Mouse (Mus musculus) limb, embryonic 13.5 days (tissue): ENCODE measurements around the gene Slc35e3. TPM values are rescaled to one million over a fixed set of nuclear protein-coding genes. Genes with fewer than 3 reads are reported as not detected.

Experiments
- ATAC-seq: fragments of 200-750 bp; cut with Nextera tagmentation; 2 replicates; pipeline ENCODE4 v1.8.0; 2017; ENCODE audit warnings: low read depth, moderate number of reproducible peaks, moderate TSS enrichment; ENCODE audit not compliant: low FRiP score
- H3K27ac ChIP-seq: fragments of 300-500 bp; sonication (generic); 2 replicates; pipeline ENCODE4 v1.5.1; 2015; ENCODE audit warnings: inconsistent platforms, mild to moderate bottlenecking, moderate library complexity
- H3K27me3 ChIP-seq: fragments of 300-500 bp; sonication (generic); 2 replicates; pipeline ENCODE4 v1.6.1; 2015; ENCODE audit warnings: mild to moderate bottlenecking, inconsistent platforms
- H3K36me3 ChIP-seq: fragments of 300-500 bp; sonication (generic); 2 replicates; pipeline ENCODE4 v1.6.1; 2015; ENCODE audit warnings: inconsistent platforms, mild to moderate bottlenecking, moderate library complexity
- H3K4me1 ChIP-seq: fragments of 300-500 bp; sonication (generic); 2 replicates; pipeline ENCODE4 v1.6.1; 2015; ENCODE audit warnings: inconsistent platforms
- H3K4me2 ChIP-seq: fragments of 300-500 bp; sonication (generic); replicated peaks from 2 replicates; pipeline ENCODE4 v1.6.1; 2015; ENCODE audit warnings: inconsistent platforms, mild to moderate bottlenecking, moderate library complexity
- H3K4me3 ChIP-seq: fragments of 300-500 bp; sonication (generic); 2 replicates; pipeline ENCODE4 v1.5.1; 2015; ENCODE audit warnings: moderate library complexity, mild to moderate bottlenecking, inconsistent platforms
- H3K9ac ChIP-seq: fragments of 300-500 bp; sonication (generic); 2 replicates; pipeline ENCODE4 v1.6.1; 2015; ENCODE audit warnings: mild to moderate bottlenecking, inconsistent platforms
- H3K9me3 ChIP-seq: fragments of 300-500 bp; sonication (generic); 2 replicates; pipeline ENCODE4 v1.6.1; 2016; ENCODE audit warnings: inconsistent platforms
- WGBS: fragments of 180-500 bp; shearing (Covaris S2); methylation state at CpG from one replicate; pipeline ENCODE4 v1.1.7; 2015; 5-methylcytosine and 5-hydroxymethylcytosine counted together
- polyA plus RNA-seq: library from polyadenylated mRNA; unstranded; fragments of >200 nt; fragmentation: Nextera tagmentation; extraction: Ambion mirVana; gene quantifications from 2 replicates; pipeline ENCODE4 v1.2.1, GENCODE M21; 2015

Gene Slc35e3
- polyA plus RNA-seq, 1 experiment from 2014 or later = 44.3 TPM

GRCm38 (mm10) chr10:117692173-117692572 is 54.0 kb downstream of the Slc35e3 start:
- H3K4me1 ChIP-seq = no peaks in the 10 kb centered on the region
- H3K4me3 ChIP-seq = no peak overlapping the region
- ATAC-seq = no peak
- H3K36me3 ChIP-seq = peaks cover 86% of the 10 kb centered on the region
- no peaks in the 10 kb centered on the region for H3K27me3 ChIP-seq
- no peak overlapping the region for H3K9ac ChIP-seq
- H3K9me3 ChIP-seq = no peaks in the 10 kb centered on the region
- no peak overlapping the region for H3K4me2 ChIP-seq
- H3K27ac ChIP-seq = no peak overlapping the region

- Histone ChIP-seq H3K4me2 (no peak overlapping the region), H3K9me3 (no peaks in the 10 kb centered on the region), H3K36me3 (peaks cover 79% of the 10 kb centered on the region), H3K4me1 (no peaks in the 10 kb centered on the region), H3K9ac (no peak overlapping the region), H3K4me3 (no peak overlapping the region), H3K27me3 (no peaks in the 10 kb centered on the region), H3K27ac (no peak overlapping the region)
- 97% methylated on average over 10 of the region's 10 CpGs for WGBS
- ATAC-seq = no peak
Observed at GRCm38 (mm10) chr10:117691389-117691968, 54.7 kb downstream of the Slc35e3 start.

GRCm38 (mm10) chr10:117690770-117691296 is 55.3 kb downstream of the Slc35e3 start:
- Histone ChIP-seq H3K4me2 (no peak overlapping the region), H3K4me1 (no peaks in the 10 kb centered on the region), H3K27ac (no peak overlapping the region; the same call in 1 of the 2 replicates), H3K27me3 (no peaks in the 10 kb centered on the region), H3K9me3 (no peaks in the 10 kb centered on the region), H3K36me3 (peaks cover 73% of the 10 kb centered on the region), H3K4me3 (no peak overlapping the region), H3K9ac (no peak overlapping the region)
- WGBS = 97% methylated on average over 3 of the region's 3 CpGs
- no peak for ATAC-seq

- H3K27ac ChIP-seq = no peak overlapping the region
- H3K36me3 ChIP-seq = peaks cover 65% of the 10 kb centered on the region
- no peak overlapping the region for H3K4me3 ChIP-seq
- H3K4me1 ChIP-seq = no peaks in the 10 kb centered on the region
- H3K9ac ChIP-seq = no peak overlapping the region
- ATAC-seq = no peak
- no peaks in the 10 kb centered on the region for H3K27me3 ChIP-seq
- WGBS = 85% methylated on average over 2 of the region's 2 CpGs
- H3K4me2 ChIP-seq = no peak overlapping the region
- H3K9me3 ChIP-seq = no peaks in the 10 kb centered on the region
Observed at GRCm38 (mm10) chr10:117690101-117690352, 56.1 kb downstream of the Slc35e3 start.

- Histone ChIP-seq H3K4me1 (no peaks in the 10 kb centered on the region), H3K27me3 (no peaks in the 10 kb centered on the region), H3K9me3 (no peaks in the 10 kb centered on the region), H3K4me2 (no peak overlapping the region), H3K4me3 (no peak overlapping the region), H3K36me3 (peaks cover 59% of the 10 kb centered on the region), H3K27ac (no peak overlapping the region), H3K9ac (no peak overlapping the region)
- no peak for ATAC-seq
- WGBS = 95% methylated on average over 11 of the region's 11 CpGs
Observed at GRCm38 (mm10) chr10:117689297-117690100, 56.7 kb downstream of the Slc35e3 start.

- 85% methylated on average over 13 of the region's 13 CpGs for WGBS
- Histone ChIP-seq H3K9me3 (no peaks in the 10 kb centered on the region), H3K27ac (no peak overlapping the region), H3K27me3 (no peaks in the 10 kb centered on the region), H3K4me1 (no peaks in the 10 kb centered on the region; the same call in 1 of the 2 replicates), H3K4me2 (no peak overlapping the region), H3K9ac (no peak overlapping the region), H3K36me3 (peaks cover 51% of the 10 kb centered on the region), H3K4me3 (no peak overlapping the region)
- ATAC-seq = no peak
Observed at GRCm38 (mm10) chr10:117688204-117689151, 57.7 kb downstream of the Slc35e3 start.

GRCm38 (mm10) chr10:117687577-117687976 is 58.6 kb downstream of the Slc35e3 start:
- ATAC-seq = no peak
- no peak overlapping the region for H3K4me3 ChIP-seq
- H3K4me1 ChIP-seq = peaks cover 3% of the 10 kb centered on the region; the same call in 1 of the 2 replicates
- H3K27me3 ChIP-seq = no peaks in the 10 kb centered on the region
- no peak overlapping the region for H3K4me2 ChIP-seq
- WGBS = 92% methylated on average over 7 of the region's 7 CpGs
- H3K9me3 ChIP-seq = no peaks in the 10 kb centered on the region
- H3K27ac ChIP-seq = no peak overlapping the region
- peaks cover 45% of the 10 kb centered on the region for H3K36me3 ChIP-seq
- H3K9ac ChIP-seq = no peak overlapping the region

- H3K9me3 ChIP-seq = no peaks in the 10 kb centered on the region
- ATAC-seq = no peak
- no peak overlapping the region for H3K27ac ChIP-seq
- no peak overlapping the region for H3K9ac ChIP-seq
- no peaks in the 10 kb centered on the region for H3K27me3 ChIP-seq
- H3K4me2 ChIP-seq = no peak overlapping the region
- H3K4me1 ChIP-seq = peaks cover 3% of the 10 kb centered on the region; the same call in 1 of the 2 replicates
- H3K36me3 ChIP-seq = peaks cover 39% of the 10 kb centered on the region
- H3K4me3 ChIP-seq = no peak overlapping the region
- 70% methylated on average over 3 of the region's 3 CpGs for WGBS
Observed at GRCm38 (mm10) chr10:117687018-117687417, 59.1 kb downstream of the Slc35e3 start.

GRCm38 (mm10) chr10:117685849-117686591 is 60.1 kb downstream of the Slc35e3 start:
- Histone ChIP-seq H3K4me1 (peaks cover 3% of the 10 kb centered on the region; the same call in 1 of the 2 replicates), H3K9me3 (no peaks in the 10 kb centered on the region), H3K4me2 (no peak overlapping the region), H3K27me3 (no peaks in the 10 kb centered on the region), H3K4me3 (no peak overlapping the region), H3K36me3 (peaks cover 31% of the 10 kb centered on the region), H3K9ac (no peak overlapping the region), H3K27ac (no peak overlapping the region)
- no peak for ATAC-seq
- 92% methylated on average over 13 of the region's 13 CpGs for WGBS

- H3K27me3 ChIP-seq = no peaks in the 10 kb centered on the region
- H3K4me1 ChIP-seq = peaks cover 3% of the 10 kb centered on the region; the same call in 1 of the 2 replicates
- WGBS = 92% methylated on average over 15 of the region's 15 CpGs
- H3K36me3 ChIP-seq = peaks cover 24% of the 10 kb centered on the region
- H3K9ac ChIP-seq = no peak overlapping the region
- no peak overlapping the region for H3K4me2 ChIP-seq
- no peak overlapping the region for H3K27ac ChIP-seq
- no peaks in the 10 kb centered on the region for H3K9me3 ChIP-seq
- no peak for ATAC-seq
- H3K4me3 ChIP-seq = no peak overlapping the region
Observed at GRCm38 (mm10) chr10:117685171-117685848, 60.9 kb downstream of the Slc35e3 start.
